Mouse (Mus musculus) kidney, adult 2 months (tissue): ENCODE data around the gene Dhx37. TPM values are rescaled to one million over a fixed set of nuclear protein-coding genes. Genes with fewer than 3 reads are reported as not detected.
A peak's percentile ranks its signal among the peaks of the same experiment; 100 is the strongest.

Experiments
- DNase-seq: peaks from one replicate; pipeline ENCODE4 v3.0.0; 2021
- H3K27ac ChIP-seq: fragments of 200-500 bp; 2 replicates; pipeline ENCODE4 v1.5.1; 2012; ENCODE audit warnings: low read depth, low read length, control low read depth, inconsistent platforms; ENCODE audit not compliant: insufficient read depth
- H3K27me3 ChIP-seq: fragments of 200-500 bp; replicated peaks from 2 replicates; pipeline ENCODE4 v1.6.1; 2012; ENCODE audit warnings: mild to moderate bottlenecking, moderate library complexity, low read length, inconsistent platforms; ENCODE audit not compliant: control insufficient read depth, insufficient read depth
- H3K36me3 ChIP-seq: fragments of 200-500 bp; 2 replicates; pipeline ENCODE4 v1.6.1; 2012; ENCODE audit warnings: mild to moderate bottlenecking, moderate library complexity, low read length, inconsistent platforms; ENCODE audit not compliant: control insufficient read depth, insufficient read depth
- H3K4me1 ChIP-seq: fragments of 200-500 bp; 2 replicates; pipeline ENCODE4 v1.6.1; 2011; ENCODE audit warnings: low read length; ENCODE audit not compliant: control insufficient read depth, insufficient read depth
- H3K4me3 ChIP-seq: fragments of 200-500 bp; 2 replicates; pipeline ENCODE4 v1.5.1; 2011; ENCODE audit warnings: mild to moderate bottlenecking, low read depth, low read length, control low read depth; ENCODE audit not compliant: insufficient read depth
- CTCF ChIP-seq: fragments of 200-500 bp; conservative IDR thresholded peaks from 2 replicates; pipeline ENCODE4 v1.5.1; 2011; ENCODE audit warnings: low read depth, mild to moderate bottlenecking, control low read depth, low read length, moderate library complexity, mixed read lengths; ENCODE audit not compliant: insufficient read depth, insufficient read length
- POLR2A ChIP-seq: fragments of 200-500 bp; IDR thresholded peaks from one replicate; pipeline ENCODE4 v1.6.1; 2011; ENCODE audit warnings: low read depth, low read length, control low read depth
- WGBS: fragments of 180-500 bp; shearing (Covaris S2); methylation state at CpG from one replicate; pipeline ENCODE4 v1.1.7; 2018; 5-methylcytosine and 5-hydroxymethylcytosine counted together
- polyA plus RNA-seq: library from polyadenylated mRNA; depleted of rRNA; stranded (reverse); fragments of >200 nt; gene quantifications from 2 replicates; pipeline ENCODE4 v1.2.3, GENCODE M21; 2012

Dhx37 gene
- polyA plus RNA-seq, 1 experiment = 10.8 TPM

- Histone ChIP-seq H3K27me3 (no peaks in the 10 kb centered on the region), H3K4me3 (no peak overlapping the region), H3K27ac (0 out of 2 replicates have a peak overlapping the region, but pooled peaks have one; percentile 7), H3K36me3 (peaks cover 19% of the 10 kb centered on the region), H3K4me1 (peaks cover 8% of the 10 kb centered on the region)
- TF ChIP-seq POLR2A = no peak
- no peak for TF ChIP-seq CTCF
- 40% methylated on average over 2 of the region's 2 CpGs for WGBS
- no peak for DNase-seq
Observed at GRCm38 (mm10) chr5:125384512-125385214, 49.3 kb downstream of the Dhx37 start.

GRCm38 (mm10) chr5:125383637-125384420 is 50.1 kb downstream of the Dhx37 start:
- peaks cover 8% of the 10 kb centered on the region for H3K4me1 ChIP-seq
- 41% methylated on average over 3 of the region's 3 CpGs for WGBS
- no peak for DNase-seq
- H3K36me3 ChIP-seq = peaks cover 19% of the 10 kb centered on the region
- H3K27me3 ChIP-seq = no peaks in the 10 kb centered on the region
- no peak overlapping the region; the same call in 1 of the 2 replicates for H3K27ac ChIP-seq
- no peak overlapping the region for H3K4me3 ChIP-seq
- TF ChIP-seq POLR2A (peak; percentile 29), CTCF (no peak)

GRCm38 (mm10) chr5:125382673-125383558 is 51.0 kb downstream of the Dhx37 start:
- H3K4me1 ChIP-seq = peaks cover 8% of the 10 kb centered on the region
- peak; percentile 8 for TF ChIP-seq POLR2A
- TF ChIP-seq CTCF = peak; percentile 71
- H3K36me3 ChIP-seq = peaks cover 12% of the 10 kb centered on the region
- WGBS = 24% methylated on average over 6 of the region's 6 CpGs
- H3K4me3 ChIP-seq = no peak overlapping the region
- peak; percentile 81 for DNase-seq
- peak overlapping the region; percentile 36; the same call in 1 of the 2 replicates for H3K27ac ChIP-seq
- H3K27me3 ChIP-seq = no peaks in the 10 kb centered on the region

DNA sequence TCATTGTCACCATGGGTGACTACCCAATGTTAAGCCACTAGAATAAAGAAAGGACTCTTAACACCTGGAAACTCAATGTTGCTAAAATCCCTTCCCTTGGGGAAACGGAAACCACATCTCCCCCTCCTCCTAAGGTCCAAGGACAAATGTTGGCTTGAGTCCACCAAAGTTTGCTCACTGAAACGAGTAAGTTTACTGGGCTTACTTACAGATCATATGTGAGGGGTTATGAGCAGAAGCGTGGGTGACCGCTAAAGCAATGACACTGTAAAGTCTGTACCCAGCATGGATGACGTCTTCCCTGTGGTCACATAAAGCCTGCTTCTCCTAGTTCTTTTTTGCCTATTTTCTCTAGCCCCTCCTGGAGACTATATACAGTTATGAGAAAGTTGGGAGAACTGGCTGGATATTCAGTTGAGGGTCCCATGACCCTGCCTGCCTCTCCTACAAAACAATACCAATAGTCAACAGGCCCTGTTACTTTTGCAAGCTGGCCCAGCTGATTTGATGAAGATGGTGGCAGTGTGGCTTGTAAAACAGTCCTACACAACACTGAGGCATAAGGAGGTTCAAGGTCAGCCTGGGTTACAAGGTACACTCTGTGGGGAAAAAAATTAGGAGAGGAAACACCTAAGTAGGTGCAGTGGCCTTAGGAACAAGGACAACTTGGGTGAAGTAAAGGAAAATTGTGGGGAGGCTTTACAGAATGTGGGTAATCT is 51.8 kb downstream of the Dhx37 start:
- Histone ChIP-seq H3K4me1 (peaks cover 8% of the 10 kb centered on the region), H3K4me3 (no peak overlapping the region), H3K27me3 (no peaks in the 10 kb centered on the region), H3K27ac (no peak overlapping the region), H3K36me3 (peaks cover 12% of the 10 kb centered on the region)
- DNase-seq = peak; percentile 33
- TF ChIP-seq CTCF (no peak), POLR2A (no peak)
- 41% methylated on average over 5 of the region's 5 CpGs for WGBS

GRCm38 (mm10) chr5:125378919-125379318 is 55.0 kb downstream of the Dhx37 start:
- Histone ChIP-seq H3K36me3 (peaks cover 2% of the 10 kb centered on the region; the same call in 1 of the 2 replicates), H3K27ac (no peak overlapping the region), H3K4me1 (no peaks in the 10 kb centered on the region; the same call in 1 of the 2 replicates), H3K4me3 (no peak overlapping the region), H3K27me3 (no peaks in the 10 kb centered on the region)
- DNase-seq = no peak
- TF ChIP-seq POLR2A = no peak
- peak; percentile 58 for TF ChIP-seq CTCF
- 56% methylated on average over 5 of the region's 5 CpGs for WGBS

DNA sequence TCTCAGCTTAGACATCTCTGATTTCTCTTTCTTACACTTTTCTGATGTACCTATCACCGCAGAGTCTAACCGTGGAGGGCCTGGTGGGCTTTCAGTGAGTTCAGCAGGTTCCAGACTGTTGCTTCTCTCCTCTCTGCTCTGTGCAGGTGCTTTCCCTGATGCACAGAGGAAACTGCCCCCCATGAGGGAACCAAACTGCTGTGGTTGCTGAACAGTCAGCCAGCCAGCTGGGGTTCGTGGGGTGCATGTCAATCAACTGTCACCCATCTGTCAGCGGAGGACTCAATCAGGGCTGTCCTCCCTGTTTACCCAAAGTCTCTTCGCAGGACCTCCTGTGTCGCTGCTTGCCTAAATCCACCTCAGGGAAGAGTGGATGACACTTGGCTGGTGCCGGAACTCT is 56.7 kb downstream of the Dhx37 start:
- Histone ChIP-seq H3K4me3 (no peak overlapping the region), H3K27ac (no peak overlapping the region), H3K4me1 (no peaks in the 10 kb centered on the region), H3K36me3 (no peaks in the 10 kb centered on the region), H3K27me3 (no peaks in the 10 kb centered on the region)
- WGBS = 78% methylated on average over 7 of the region's 7 CpGs
- TF ChIP-seq CTCF (no peak), POLR2A (no peak)
- DNase-seq = no peak
